Mouse (Mus musculus) cerebellum, adult 2 months (tissue): Measurements from ENCODE around the gene Ppp1r12a.

Source experiments
- CTCF ChIP-seq: fragments of 200-500 bp; IDR thresholded peaks from 2 replicates; pipeline ENCODE4 v1.5.1; 2011; ENCODE audit warnings: low read depth, mild to moderate bottlenecking, control low read depth, low read length, moderate library complexity, borderline replicate concordance; ENCODE audit not compliant: insufficient read depth
- POLR2A ChIP-seq: fragments of 200-500 bp; IDR thresholded peaks from 2 replicates; pipeline ENCODE4 v1.6.1; 2011; ENCODE audit warnings: low read length, control low read depth, borderline replicate concordance; ENCODE audit not compliant: insufficient read depth

DNA sequence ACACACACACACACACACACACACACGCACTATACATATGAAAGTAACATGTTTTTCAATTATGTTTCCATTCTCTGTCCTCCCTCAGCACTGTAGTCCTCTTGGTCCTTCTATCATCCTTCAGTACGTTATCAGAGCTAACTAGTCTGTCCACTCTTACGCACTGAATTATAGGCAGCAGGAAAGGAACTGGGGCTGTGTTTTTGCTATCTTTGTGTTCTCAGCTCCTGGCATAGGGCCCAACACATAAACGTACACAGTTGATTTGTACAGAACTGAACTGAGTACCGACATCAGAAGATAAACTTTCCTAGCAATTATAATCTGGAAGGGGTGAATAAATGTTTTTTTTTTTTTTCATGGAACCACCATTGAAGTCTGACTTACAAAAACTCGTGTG is 30.1 kb upstream of the Ppp1r12a start:
- TF ChIP-seq CTCF = no peak
- no peak for TF ChIP-seq POLR2A
